Mouse (Mus musculus) layer of hippocampus, adult 8-10 months (tissue): ENCODE results near the gene Coq4. TPM values are rescaled to one million over a fixed set of nuclear protein-coding genes. Genes with fewer than 3 reads are reported as not detected.
A peak's percentile ranks its signal among the peaks of the same experiment; 100 is the strongest.
"Not testable (repeated sequence)": the region's sequence is repeated elsewhere in the genome, so short reads cannot be mapped to it uniquely, and the experiment has no call there.

Experiments used
- DNase-seq, 2 experiments: peaks; one replicate each; pipeline ENCODE4 v3.0.0; 2022; ENCODE audit warnings: low spot score in 2 of 2
- total RNA-seq, 4 experiments: library from RNA; stranded (reverse); gene quantifications; 2 replicates each; pipeline ENCODE4 v1.2.4; 2022

The Coq4 gene
- total RNA-seq = 10 to 100 TPM; 24.7 to 31.2 (median 28.6) TPM

- peak; percentile 88 to 91 for DNase-seq
Measured at GRCm38 (mm10) chr2:29787104-29787917, at the start of gene Coq4. Coq4 (plus strand) TSS chr2:29787493.

GRCm38 (mm10) chr2:29738799-29739198, 48.5 kb upstream of the Coq4 start:
- DNase-seq = no peak

- DNase-seq = no peak
Measured at GRCm38 (mm10) chr2:29739368-29739767, 47.9 kb upstream of the Coq4 start.

- DNase-seq = peak in 1 of 2 experiments; percentile 22
Measured at GRCm38 (mm10) chr2:29741207-29741606, 46.1 kb upstream of the Coq4 start.

- DNase-seq = no peak
Measured at GRCm38 (mm10) chr2:29744256-29744655, 43.0 kb upstream of the Coq4 start.

GRCm38 (mm10) chr2:29747188-29747782, 40.0 kb upstream of the Coq4 start:
- no peak for DNase-seq

GRCm38 (mm10) chr2:29747852-29748251, 39.4 kb upstream of the Coq4 start:
- no peak for DNase-seq

GRCm38 (mm10) chr2:29748499-29748898, 38.8 kb upstream of the Coq4 start:
- no peak for DNase-seq

GRCm38 (mm10) chr2:29751497-29751896, 35.8 kb upstream of the Coq4 start, which contains the start of gene Gm13420:
Gm13420 (minus strand) TSS chr2:29751685.
- no peak for DNase-seq

- no peak for DNase-seq
Measured at GRCm38 (mm10) chr2:29752397-29752796, 34.9 kb upstream of the Coq4 start.

GRCm38 (mm10) chr2:29755693-29756092, 31.6 kb upstream of the Coq4 start:
- no peak for DNase-seq

GRCm38 (mm10) chr2:29764831-29765230, 22.5 kb upstream of the Coq4 start:
- peak in 1 of 2 experiments; percentile 60 for DNase-seq

GRCm38 (mm10) chr2:29767976-29768709, 19.1 kb upstream of the Coq4 start:
- DNase-seq = no peak

GRCm38 (mm10) chr2:29768901-29769300, 18.4 kb upstream of the Coq4 start:
- DNase-seq = no peak

GRCm38 (mm10) chr2:29770162-29770561, 17.1 kb upstream of the Coq4 start:
- DNase-seq = no peak

GRCm38 (mm10) chr2:29771611-29772461, 15.5 kb upstream of the Coq4 start:
- no peak for DNase-seq

- DNase-seq = no peak
Measured at GRCm38 (mm10) chr2:29773323-29773722, 14.0 kb upstream of the Coq4 start.

- DNase-seq = not testable (repeated sequence)
Measured at GRCm38 (mm10) chr2:29781256-29781655, 6.0 kb upstream of the Coq4 start.

- DNase-seq = no peak
Measured at GRCm38 (mm10) chr2:29784290-29784689, 3.0 kb upstream of the Coq4 start.

- peak; percentile 78 to 85 for DNase-seq
Measured at GRCm38 (mm10) chr2:29787937-29788681, 816 bp downstream of the Coq4 start, which contains the start of gene Trub2. Trub2 (minus strand) TSS chr2:29788502.
